Mouse (Mus musculus) intestine, postnatal 0 days (tissue): ENCODE data around the gene Jazf1. TPM values are rescaled to one million over a fixed set of nuclear protein-coding genes. Genes with fewer than 3 reads are reported as not detected.
A peak's percentile ranks its signal among the peaks of the same experiment; 100 is the strongest.

Experiments
- ATAC-seq: fragments of 200-750 bp; cut with Nextera tagmentation; 2 replicates; pipeline ENCODE4 v1.8.0; 2017; ENCODE audit warnings: mild to moderate bottlenecking, moderate TSS enrichment, moderate library complexity
- H3K27ac ChIP-seq: fragments of 300-500 bp; sonication (generic); 2 replicates; pipeline ENCODE4 v1.5.1; 2014; ENCODE audit warnings: mild to moderate bottlenecking, low read depth, low read length, moderate library complexity
- H3K27me3 ChIP-seq: fragments of 300-500 bp; sonication (generic); replicated peaks from 2 replicates; pipeline ENCODE4 v1.6.1; 2014; ENCODE audit warnings: low read length, mixed read lengths; ENCODE audit not compliant: control insufficient read depth, insufficient read depth
- H3K36me3 ChIP-seq: fragments of 300-500 bp; sonication (generic); 2 replicates; pipeline ENCODE4 v1.6.1; 2014; ENCODE audit warnings: mild to moderate bottlenecking, moderate library complexity; ENCODE audit not compliant: control insufficient read depth, insufficient read depth
- H3K4me1 ChIP-seq: fragments of 300-500 bp; sonication (generic); replicated peaks from 2 replicates; pipeline ENCODE4 v1.6.1; 2014; ENCODE audit warnings: antibody characterized with exemption, low read length, mixed read lengths; ENCODE audit not compliant: control insufficient read depth, insufficient read depth
- H3K4me2 ChIP-seq: fragments of 300-500 bp; sonication (generic); replicated peaks from 2 replicates; pipeline ENCODE4 v1.6.1; 2014; ENCODE audit warnings: low read depth, mild to moderate bottlenecking, moderate library complexity
- H3K4me3 ChIP-seq: fragments of 300-500 bp; sonication (generic); 2 replicates; pipeline ENCODE4 v1.5.1; 2014; ENCODE audit warnings: low read depth, low read length
- H3K9ac ChIP-seq: fragments of 300-500 bp; sonication (generic); 2 replicates; pipeline ENCODE4 v1.6.1; 2014; ENCODE audit warnings: mild to moderate bottlenecking, low read depth, low read length
- H3K9me3 ChIP-seq: fragments of 300-500 bp; sonication (generic); 2 replicates; pipeline ENCODE4 v1.6.1; 2016; ENCODE audit warnings: mixed run types; ENCODE audit not compliant: control insufficient read depth
- CTCF ChIP-seq: sonication (generic); IDR thresholded peaks from 2 replicates; pipeline ENCODE4 v1.5.1; 2016; ENCODE audit warnings: low read depth, mild to moderate bottlenecking, control low read depth, antibody characterized with exemption, moderate library complexity
- WGBS: fragments of 180-500 bp; shearing (Covaris S2); extraction: QIAGEN DNeasy Blood & Tissue Kit; methylation state at CpG from one replicate; pipeline ENCODE4 v1.1.7; 2014; 5-methylcytosine and 5-hydroxymethylcytosine counted together
- polyA plus RNA-seq: library from polyadenylated mRNA; unstranded; fragments of >200 nt; fragmentation: Nextera tagmentation; extraction: Ambion mirVana; gene quantifications from 2 replicates; pipeline ENCODE4 v1.2.1, GENCODE M21; 2015

Gene Jazf1
- polyA plus RNA-seq, 1 experiment from 2014 or later, result 5.1 TPM

DNA sequence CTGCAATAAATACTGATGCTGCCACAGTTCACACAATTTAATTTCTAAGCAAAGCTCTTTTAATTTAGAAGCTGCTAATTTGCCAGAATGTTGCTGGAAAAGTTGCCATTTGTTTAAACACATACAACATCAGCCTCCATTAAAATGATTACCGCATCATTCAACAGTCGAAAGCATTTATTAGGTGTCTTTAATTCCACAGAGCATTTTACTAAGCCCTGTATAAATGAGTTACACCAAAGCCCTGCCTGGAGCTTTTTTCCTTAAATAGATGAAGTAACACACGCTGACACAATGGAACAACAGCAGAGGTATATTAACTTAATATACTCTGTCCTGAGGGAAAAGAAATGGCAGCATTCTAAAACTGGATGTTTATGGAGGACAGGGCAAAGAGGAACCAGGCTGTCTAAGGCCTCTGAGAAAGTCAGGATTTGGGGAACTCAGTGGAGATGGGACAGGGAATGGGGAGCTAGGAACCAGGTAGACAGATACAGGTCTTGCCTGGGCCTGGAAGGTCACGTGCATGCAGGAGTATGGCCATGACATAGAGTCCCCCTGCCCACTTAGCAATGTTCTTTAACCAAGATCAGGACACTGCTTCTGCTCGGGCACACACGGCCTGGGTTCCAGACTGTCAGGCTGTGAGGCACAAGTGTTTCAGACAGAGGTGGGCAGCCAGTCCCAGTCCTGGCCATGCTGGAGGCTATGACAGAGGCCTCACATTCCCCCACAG, 80.4 kb downstream of the Jazf1 start:
- H3K27ac ChIP-seq, result no peak overlapping the region
- no peak for ATAC-seq
- no peak overlapping the region for H3K4me2 ChIP-seq
- H3K9ac ChIP-seq, result no peak overlapping the region
- H3K9me3 ChIP-seq, result no peaks in the 10 kb centered on the region
- no peak overlapping the region for H3K4me3 ChIP-seq
- H3K36me3 ChIP-seq, result no peaks in the 10 kb centered on the region
- H3K27me3 ChIP-seq, result no peaks in the 10 kb centered on the region
- no peaks in the 10 kb centered on the region for H3K4me1 ChIP-seq
- TF ChIP-seq CTCF, result no peak
- 89% methylated on average over 6 of the region's 6 CpGs for WGBS

GRCm38 (mm10) chr6:52987391-52987790, 81.0 kb downstream of the Jazf1 start:
- no peak for ATAC-seq
- H3K36me3 ChIP-seq, result no peaks in the 10 kb centered on the region
- WGBS, result 56% methylated on average over 4 of the region's 4 CpGs
- no peak overlapping the region for H3K4me3 ChIP-seq
- TF ChIP-seq CTCF, result peak; percentile 86
- no peaks in the 10 kb centered on the region for H3K4me1 ChIP-seq
- no peak overlapping the region for H3K27ac ChIP-seq
- H3K9ac ChIP-seq, result no peak overlapping the region
- H3K4me2 ChIP-seq, result no peak overlapping the region
- no peaks in the 10 kb centered on the region for H3K9me3 ChIP-seq
- H3K27me3 ChIP-seq, result no peaks in the 10 kb centered on the region

GRCm38 (mm10) chr6:52982175-52982574, 86.3 kb downstream of the Jazf1 start:
- no peak overlapping the region for H3K9ac ChIP-seq
- no peaks in the 10 kb centered on the region for H3K36me3 ChIP-seq
- no peak overlapping the region for H3K4me3 ChIP-seq
- no peak overlapping the region for H3K4me2 ChIP-seq
- WGBS, result 90% methylated on average over 6 of the region's 6 CpGs
- peak; percentile 57 for TF ChIP-seq CTCF
- ATAC-seq, result no peak
- H3K9me3 ChIP-seq, result no peaks in the 10 kb centered on the region
- H3K4me1 ChIP-seq, result no peaks in the 10 kb centered on the region
- no peaks in the 10 kb centered on the region for H3K27me3 ChIP-seq
- no peak overlapping the region for H3K27ac ChIP-seq

GRCm38 (mm10) chr6:52979503-52979902, 88.9 kb downstream of the Jazf1 start:
- 88% methylated on average over 6 of the region's 6 CpGs for WGBS
- H3K4me2 ChIP-seq, result no peak overlapping the region
- no peaks in the 10 kb centered on the region for H3K36me3 ChIP-seq
- H3K27me3 ChIP-seq, result no peaks in the 10 kb centered on the region
- H3K27ac ChIP-seq, result no peak overlapping the region
- TF ChIP-seq CTCF, result no peak
- no peak overlapping the region for H3K4me3 ChIP-seq
- no peak overlapping the region for H3K9ac ChIP-seq
- no peaks in the 10 kb centered on the region for H3K4me1 ChIP-seq
- no peaks in the 10 kb centered on the region for H3K9me3 ChIP-seq
- no peak for ATAC-seq

- H3K9ac ChIP-seq, result no peak overlapping the region
- no peaks in the 10 kb centered on the region for H3K9me3 ChIP-seq
- no peaks in the 10 kb centered on the region for H3K36me3 ChIP-seq
- no peak overlapping the region for H3K4me2 ChIP-seq
- 91% methylated on average over 5 of the region's 5 CpGs for WGBS
- no peak overlapping the region for H3K27ac ChIP-seq
- no peak for TF ChIP-seq CTCF
- no peak for ATAC-seq
- H3K4me1 ChIP-seq, result no peaks in the 10 kb centered on the region
- H3K27me3 ChIP-seq, result no peaks in the 10 kb centered on the region
- H3K4me3 ChIP-seq, result no peak overlapping the region
Observed at GRCm38 (mm10) chr6:52973351-52973750, 95.1 kb downstream of the Jazf1 start.

DNA sequence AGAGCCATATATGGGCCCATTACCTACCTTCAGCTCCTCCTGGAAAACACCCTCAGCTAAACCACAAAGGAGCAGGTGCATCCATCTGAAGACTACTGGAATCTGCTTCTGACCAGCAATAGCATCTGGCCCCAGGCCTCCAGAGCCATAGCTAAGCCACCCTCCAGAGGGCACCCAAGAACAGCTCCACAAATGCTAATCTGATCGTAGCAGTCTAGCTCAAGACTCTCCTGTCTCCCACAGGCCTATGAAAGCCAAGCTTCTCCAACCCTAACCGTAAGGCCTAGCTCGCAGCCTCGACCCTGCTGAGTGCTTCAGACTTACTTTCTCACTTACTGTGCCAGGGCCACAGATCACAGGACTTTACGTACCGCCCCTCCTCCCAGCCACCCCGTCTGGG, 96.3 kb downstream of the Jazf1 start:
- TF ChIP-seq CTCF, result peak; percentile 65
- Histone ChIP-seq H3K4me1 (no peaks in the 10 kb centered on the region), H3K4me2 (no peak overlapping the region), H3K9ac (no peak overlapping the region), H3K27me3 (no peaks in the 10 kb centered on the region), H3K4me3 (no peak overlapping the region), H3K9me3 (no peaks in the 10 kb centered on the region), H3K27ac (no peak overlapping the region), H3K36me3 (no peaks in the 10 kb centered on the region)
- ATAC-seq, result no peak
- 72% methylated on average over 7 of the region's 7 CpGs for WGBS
